Mouse (Mus musculus) megakaryocyte-erythroid progenitor cell, adult 5-6 weeks (primary cell): ENCODE data around the gene Gdpd1. TPM values are rescaled to one million over a fixed set of nuclear protein-coding genes. Genes with fewer than 3 reads are reported as not detected.
"Not testable (repeated sequence)": the region's sequence is repeated elsewhere in the genome, so short reads cannot be mapped to it uniquely, and the experiment has no call there.

ENCODE experiments used
- ATAC-seq: replicated peaks from 2 replicates; pipeline ENCODE4 v1.8.0; 2016; ENCODE audit warnings: mild to moderate bottlenecking, inconsistent platforms; ENCODE audit not compliant: severe bottlenecking, poor library complexity, low FRiP score, low TSS enrichment
- total RNA-seq, 2 experiments: library from RNA; stranded (forward) in 1 of 2; stranded (reverse) in 1 of 2; fragments of 200-1000, 215-1000 nt in 1 of 2; fragments of >200 nt in 1 of 2; fragmentation: Nextera tagmentation in 1 of 2; gene quantifications; 2 replicates each; pipeline ENCODE4 v1.2.3; 2014 to 2017

The Gdpd1 gene
- total RNA-seq, 2 experiments from 2014 or later, result 4.6 to 7.4 TPM

DNA sequence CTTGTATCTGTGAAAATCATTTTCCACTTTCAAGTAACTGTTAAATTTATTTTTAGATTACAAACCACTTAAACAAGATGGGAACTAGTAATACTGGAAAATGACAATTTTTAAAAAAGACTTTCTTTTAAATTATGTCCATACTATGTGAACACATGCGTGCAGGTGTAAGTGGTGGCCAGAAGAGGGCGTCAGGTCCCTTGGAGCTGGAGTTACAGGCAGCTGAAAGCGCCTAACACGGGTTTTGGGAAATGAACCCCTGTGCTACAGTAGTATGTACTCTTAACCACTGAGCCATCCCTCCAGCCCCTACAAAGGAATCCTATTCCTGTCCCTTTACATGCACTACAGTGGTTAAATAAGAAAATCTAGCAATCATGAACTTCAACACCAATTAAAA is 37.7 kb downstream of the Gdpd1 start:
- 0 out of 2 replicates have a peak, but pooled peaks have one; percentile 41 for ATAC-seq

DNA sequence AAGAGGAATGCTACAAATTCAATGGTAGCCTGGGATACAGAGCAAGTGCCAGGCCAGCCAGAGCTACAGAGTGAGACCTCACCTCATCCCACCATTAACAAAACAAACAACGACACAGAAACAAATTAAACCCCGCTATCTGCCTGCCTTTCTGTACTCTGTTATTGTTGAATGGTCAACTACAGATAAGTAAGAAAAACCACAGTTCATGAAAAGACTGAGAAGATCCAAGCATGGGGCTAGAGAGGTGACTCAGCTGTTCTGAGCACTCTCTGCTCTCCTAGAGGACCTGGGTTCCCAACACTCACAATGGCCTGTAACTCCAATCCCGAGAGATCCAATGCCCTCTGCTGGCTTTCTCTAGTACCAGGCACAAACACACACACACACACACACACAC is 45.6 kb downstream of the Gdpd1 start:
- 0 out of 2 replicates have a peak, but pooled peaks have one; percentile 29 for ATAC-seq

DNA sequence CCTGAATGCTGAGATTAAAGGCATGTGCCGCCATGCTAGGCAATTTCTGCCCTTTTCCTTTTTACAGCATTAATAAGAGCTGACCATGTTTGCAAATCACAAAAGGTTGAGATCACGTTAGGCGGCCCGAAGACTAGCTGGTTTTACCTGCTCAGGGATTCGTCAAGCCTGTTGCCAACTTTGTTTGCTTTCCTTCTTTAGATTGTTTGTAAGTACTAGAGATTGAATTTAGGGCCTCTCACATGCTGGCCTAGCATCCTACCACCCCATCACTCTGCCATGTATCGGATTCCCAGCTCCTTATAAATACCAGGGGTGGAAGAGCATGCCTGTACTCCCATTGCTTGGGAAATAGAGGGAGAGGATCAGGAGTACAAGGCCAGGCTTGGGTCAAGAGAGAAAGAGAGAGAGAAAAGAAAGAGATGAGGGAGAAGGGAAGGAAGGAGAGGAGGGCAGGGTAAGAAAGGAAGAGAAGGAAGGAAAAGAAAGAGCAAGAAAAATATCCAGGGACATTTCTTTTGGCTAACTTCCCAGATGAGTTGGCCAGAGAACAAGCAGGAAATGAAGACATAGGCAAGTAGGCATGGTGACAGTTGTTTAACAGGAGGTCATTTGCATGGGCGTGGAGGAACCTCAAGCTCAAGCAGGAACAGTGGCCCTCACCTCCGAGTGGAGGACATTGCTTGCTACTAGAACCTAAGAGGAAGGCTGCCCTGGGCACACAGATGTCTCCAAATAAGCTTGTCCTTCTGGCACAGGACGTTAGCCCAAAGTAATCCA is 47.6 kb downstream of the Gdpd1 start:
- ATAC-seq, result no peak

DNA sequence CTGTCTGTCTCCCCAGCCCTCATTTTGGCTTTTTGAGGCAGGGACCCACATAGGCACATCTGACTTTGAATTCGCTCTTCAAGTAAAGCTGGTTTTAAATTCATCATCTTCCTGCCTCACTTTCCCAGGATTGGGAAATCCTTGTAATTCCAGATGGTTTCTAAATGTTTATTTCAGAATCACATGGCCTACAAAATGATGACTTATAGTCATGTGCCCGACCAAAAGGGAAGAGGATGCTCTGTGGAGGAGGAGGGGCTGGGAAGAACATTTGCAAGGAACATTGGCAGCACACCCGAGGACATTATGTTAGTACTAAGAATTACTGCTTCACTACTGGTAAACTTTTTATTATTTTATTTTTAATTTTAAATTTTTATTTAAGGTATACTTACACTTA is 48.5 kb downstream of the Gdpd1 start:
- no peak for ATAC-seq

DNA sequence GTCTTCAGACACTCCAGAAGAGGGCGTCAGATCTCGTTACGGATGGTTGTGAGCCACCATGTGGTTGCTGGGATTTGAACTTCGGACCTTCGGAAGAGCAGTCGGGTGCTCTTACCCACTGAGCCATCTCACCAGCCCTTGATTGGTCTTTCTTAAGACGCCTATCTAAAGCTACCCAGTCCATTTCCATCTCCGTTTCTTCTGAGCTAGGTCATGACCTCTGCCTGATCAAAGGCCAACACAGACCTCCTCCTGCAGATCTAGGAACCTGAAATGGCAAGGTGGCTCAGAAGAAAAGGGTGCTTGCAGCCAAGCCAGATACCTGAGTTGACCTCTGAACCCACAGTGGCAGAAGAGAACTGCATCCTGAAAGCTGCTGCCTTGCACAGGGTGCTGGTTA is 50.6 kb downstream of the Gdpd1 start:
- not testable (repeated sequence) for ATAC-seq

DNA sequence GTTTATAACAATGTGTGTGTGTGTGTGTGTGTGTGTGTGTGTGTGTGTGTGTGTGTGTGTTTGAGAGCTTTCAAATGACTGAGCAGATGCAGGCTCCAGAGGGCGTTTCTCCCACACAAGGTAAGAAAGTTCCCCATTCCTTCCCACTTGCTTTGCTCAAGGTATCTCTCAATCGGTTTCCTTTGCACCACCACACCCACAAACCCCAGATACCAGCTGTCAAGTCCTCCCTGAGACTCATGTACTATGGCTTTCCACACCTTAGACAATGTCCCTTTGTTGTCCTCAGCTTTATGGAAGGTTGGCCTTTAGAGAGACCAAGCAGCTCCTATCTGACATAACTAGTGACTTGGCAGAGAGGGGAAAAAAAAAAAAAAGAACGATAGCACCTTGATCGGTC is 51.1 kb downstream of the Gdpd1 start:
- ATAC-seq, result no peak

DNA sequence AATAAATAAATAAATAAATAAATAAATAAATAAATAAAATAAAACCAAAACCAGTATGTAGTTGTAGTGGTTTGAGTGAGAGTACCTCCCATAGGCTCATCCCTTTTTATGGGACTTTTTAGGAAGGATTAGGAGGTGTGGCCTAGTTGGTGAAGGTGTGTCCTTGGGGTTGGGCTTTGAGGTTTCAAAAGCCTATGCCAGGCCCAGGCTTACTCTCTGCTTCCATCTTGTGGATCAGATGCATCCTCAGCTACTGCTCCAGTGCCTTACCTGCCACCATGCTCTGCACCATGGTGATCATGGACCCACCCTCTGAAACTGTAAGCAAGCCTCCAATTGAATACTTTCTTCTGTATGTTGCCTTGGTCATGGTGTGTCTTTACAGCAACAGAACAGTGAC is 52.3 kb downstream of the Gdpd1 start:
- ATAC-seq, result no peak

DNA sequence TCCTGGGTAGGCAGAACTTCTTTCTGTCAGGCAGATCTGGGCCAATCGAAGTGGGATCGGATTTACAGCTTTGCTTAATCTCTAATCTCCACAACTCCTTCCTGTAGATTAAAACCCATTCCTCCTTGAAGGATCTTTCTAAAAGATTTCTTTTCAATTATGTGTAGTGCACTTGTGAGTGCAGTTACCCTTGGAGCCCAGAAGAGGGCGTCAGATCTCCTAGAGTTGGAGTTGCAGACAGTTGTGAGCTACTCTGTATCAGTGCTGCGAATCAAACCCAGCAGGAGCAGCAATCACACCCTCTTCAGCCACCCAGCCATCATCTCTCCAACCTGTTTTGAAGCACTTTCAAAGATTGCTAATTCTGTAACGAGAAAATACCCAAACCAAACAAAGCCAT is 53.4 kb downstream of the Gdpd1 start:
- no peak for ATAC-seq

DNA sequence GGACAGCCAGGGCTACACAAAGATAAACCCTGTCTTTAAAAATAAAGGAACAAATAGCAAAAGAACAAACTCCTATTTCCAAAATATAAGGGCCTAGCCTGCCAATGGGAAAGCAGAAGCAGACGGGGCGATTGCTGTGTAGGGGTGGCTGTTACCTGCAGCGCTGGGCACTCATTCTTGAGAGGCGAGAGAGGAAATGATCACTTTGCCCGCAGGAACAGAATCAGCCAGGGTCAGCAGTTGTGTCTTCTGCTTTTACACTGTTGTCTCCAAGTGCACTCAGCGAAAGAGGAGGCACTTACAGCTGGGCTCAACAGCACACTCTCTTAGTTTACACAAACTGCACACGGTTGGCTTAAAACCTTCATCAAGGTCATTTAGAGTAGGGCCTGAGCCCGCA is 54.4 kb downstream of the Gdpd1 start:
- ATAC-seq, result no peak

DNA sequence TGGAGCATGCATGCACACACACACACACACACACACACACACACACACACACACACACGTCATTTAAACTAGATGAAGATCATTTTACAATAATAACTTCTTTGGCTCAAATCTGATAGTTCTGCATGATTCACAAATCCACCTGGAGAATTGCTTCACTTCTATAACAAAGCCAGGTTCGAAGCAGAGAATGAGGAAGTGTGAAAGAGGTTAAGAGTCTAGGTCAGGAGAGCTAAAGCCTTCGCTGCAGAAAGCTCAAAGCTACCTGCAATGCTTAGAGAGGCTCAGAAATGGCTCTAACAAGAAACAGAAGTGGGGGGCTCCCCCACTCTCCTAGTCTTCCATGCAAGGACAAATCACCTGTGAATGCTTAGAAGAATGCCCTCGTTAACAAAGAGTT is 55.8 kb downstream of the Gdpd1 start:
- no peak for ATAC-seq

DNA sequence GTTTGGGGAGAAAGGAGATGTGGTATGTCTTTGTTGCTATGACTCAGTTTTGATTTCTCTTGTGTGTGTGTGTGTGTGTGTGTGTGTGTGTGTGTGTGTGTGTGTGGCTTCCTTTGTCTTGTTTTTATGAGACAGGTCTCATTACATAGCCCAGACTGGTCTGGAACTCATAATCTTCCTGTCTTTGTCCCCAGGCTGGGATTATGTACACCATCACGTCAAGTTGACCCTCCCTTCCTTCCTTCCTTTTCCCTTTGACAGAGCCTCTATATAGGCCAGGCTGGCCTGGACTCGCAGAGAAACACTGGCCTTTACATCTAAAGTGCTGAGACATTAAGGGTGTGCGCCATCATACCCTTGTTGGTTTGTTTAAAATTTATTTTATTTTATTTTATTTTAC is 58.2 kb downstream of the Gdpd1 start:
- ATAC-seq, result no peak

DNA sequence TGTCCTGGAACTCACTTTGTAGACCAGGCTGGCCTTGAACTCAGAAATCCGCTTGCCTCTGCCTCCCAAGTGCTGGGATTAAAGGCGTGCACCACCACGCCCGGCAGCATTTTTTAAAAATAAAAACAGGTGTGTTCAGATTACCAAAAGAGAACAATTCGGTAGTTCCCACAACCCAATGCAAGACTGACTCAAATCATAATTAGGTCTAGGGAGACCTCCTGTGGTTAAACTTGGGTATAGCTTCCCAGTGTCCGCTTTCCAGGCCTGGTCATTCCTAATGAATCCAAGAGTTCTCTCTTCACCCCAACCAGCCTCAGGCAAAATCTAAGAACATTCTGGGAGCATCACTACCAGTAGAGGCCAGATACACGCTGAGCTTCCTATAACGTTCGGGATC is 63.4 kb downstream of the Gdpd1 start:
- peak; percentile 67 for ATAC-seq

DNA sequence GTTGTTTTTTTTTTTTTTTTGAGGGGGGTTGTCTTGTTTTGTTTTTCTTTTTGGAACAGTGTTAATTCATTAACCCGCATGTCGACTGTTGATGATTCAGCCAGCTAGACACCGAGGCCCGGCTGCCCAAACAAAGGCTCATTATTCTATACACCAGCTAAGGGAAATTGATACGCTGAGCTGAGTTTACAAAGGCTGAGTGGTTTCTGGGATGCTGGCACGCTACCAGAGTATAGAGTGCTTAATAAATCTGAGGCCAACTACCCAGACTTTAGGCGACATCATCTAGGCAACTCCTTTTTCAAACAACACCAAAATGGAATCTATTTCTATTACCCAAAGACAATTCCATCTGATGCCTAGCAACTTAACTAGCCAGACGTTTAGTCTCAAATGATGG is 66.5 kb downstream of the Gdpd1 start:
- no peak for ATAC-seq

DNA sequence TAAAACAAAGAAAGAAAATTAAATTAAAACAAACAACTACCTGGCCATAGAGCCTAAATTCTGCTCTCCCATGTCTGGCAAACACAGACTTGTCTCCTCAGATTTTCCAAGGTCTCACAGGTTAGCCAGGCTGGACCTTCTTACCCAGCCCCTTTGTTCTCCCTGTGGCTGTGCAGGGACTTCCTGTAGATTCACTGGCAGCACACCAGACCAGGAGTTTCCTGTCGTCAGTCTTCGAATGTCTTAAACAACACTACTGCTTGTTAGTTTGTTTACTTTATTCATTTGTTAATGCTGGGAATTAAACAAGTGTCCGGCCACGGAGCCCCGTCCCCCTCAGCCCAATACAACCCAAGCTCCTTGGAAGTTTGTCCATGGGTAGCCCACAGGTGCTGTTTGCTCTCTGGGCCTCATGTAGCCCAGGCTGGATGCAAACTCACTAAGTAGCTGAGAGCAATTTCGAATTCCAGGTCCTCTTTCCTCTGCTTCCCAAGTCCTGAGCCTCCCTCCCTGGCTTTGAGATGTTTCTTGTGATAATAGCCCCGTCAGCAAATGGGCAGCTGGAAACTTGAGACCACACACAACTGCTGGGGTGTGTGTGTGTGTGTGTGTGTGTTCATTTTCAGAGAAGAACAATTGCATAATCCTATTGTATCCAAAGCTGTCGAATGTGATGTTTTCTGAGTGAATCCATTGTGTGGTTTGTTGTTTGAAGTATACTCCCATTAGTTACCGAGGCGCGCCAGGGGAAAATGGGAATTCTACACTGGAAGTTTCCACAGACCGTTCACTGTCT is 68.7 kb downstream of the Gdpd1 start:
- no peak for ATAC-seq

DNA sequence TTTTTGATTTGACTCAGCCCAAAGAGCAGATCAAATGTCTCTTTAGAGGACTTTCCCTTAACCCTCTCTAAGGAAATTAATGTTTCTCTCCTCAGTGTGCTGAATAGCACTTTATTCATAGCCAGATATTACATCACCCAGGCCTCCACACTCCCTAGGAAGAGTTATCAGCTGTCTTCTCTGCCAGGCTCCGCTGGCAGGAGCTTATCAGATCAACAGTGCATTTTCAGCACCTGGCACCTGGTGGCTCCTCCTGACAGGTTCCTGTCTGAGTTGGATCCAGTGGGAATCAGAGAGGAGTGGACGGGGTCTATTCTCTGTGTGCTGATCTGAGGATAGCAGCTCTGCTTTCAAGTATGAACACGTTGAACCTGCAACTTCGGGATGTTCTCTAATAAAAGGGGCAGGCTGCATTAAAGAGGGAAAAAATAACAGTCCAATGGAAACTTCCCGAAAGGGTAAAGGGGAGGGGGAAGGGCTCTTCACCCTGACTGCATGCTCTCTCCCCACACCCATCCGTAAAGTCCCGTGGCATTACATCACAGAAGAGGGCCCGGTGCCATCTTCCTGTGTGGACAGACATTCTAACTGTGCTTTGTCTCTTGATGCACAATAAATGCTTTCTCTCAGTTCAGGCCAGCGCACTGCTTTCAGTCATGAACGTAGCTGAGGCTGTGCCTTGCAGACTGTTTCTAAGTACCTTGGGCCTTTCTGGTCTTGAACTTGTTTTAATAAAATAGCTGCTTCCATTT is 71.6 kb downstream of the Gdpd1 start:
- ATAC-seq, result peak; percentile 59; the same call in 1 of the 2 replicates

DNA sequence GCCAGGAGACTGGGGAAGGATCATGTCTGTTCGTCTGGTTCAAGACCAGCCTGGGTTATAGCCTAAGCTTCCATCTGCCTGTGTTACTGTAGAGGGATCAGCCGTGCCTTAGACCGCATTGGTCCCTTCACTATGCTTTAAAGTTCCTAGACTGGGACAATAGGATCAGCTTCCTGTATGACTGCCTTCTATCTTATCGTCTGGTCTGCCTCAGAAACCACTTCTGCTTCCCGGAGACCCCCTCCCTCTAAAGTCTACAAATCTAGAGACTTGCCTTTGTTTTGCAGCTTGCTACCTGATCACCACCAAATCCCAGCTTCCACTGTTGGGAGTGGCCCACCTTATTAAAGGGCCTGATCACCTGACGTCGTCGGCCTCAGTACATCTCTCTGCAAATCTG is 72.6 kb downstream of the Gdpd1 start:
- ATAC-seq, result no peak

DNA sequence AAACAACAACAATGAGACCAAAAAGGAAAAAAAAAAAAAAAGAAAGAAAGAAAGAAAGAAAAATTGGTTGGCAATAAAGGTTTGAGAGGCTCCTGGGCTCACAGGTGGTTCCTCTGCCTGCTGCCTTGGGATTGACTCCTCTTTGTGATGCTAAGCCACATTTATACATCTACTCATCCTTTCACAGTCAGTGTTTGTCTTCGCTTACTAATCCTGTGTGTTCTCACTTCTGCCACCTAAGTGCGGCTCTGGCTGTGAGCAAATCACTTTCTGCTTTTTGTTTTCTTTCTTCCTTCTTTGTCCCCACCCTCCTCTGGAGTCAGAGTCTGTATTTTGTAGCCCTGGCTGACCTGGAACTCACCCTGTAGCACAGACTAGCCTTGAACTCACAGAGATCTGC is 77.6 kb downstream of the Gdpd1 start:
- no peak for ATAC-seq

DNA sequence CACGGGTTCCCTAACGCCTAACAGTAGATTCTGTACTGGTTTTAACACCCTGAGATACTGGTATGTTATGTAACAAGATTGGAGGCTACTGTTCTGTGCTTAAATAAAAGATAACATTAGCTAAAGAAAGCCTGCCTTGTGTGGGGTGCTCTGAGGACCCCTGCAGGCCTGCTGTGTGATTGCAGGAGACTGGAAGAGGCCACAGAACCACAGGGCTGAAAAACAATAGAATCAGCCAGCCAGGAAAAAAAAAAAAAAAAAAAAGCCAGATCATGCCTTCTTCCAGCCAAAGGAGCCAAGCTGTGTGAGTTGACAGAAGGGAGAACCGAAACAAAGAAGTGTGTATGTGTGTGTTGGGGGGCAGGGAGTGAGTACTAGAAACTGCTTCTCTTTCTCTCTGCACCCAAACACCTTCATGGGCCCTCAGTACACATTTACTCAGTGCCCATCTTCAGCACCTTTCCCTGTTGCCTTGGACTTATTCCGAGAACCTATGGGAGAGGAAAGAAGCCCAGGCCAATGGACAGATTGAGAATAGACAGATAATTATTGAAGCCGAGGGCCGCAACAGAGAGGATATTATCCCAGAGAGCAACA is 78.1 kb downstream of the Gdpd1 start:
- peak; percentile 79 for ATAC-seq

DNA sequence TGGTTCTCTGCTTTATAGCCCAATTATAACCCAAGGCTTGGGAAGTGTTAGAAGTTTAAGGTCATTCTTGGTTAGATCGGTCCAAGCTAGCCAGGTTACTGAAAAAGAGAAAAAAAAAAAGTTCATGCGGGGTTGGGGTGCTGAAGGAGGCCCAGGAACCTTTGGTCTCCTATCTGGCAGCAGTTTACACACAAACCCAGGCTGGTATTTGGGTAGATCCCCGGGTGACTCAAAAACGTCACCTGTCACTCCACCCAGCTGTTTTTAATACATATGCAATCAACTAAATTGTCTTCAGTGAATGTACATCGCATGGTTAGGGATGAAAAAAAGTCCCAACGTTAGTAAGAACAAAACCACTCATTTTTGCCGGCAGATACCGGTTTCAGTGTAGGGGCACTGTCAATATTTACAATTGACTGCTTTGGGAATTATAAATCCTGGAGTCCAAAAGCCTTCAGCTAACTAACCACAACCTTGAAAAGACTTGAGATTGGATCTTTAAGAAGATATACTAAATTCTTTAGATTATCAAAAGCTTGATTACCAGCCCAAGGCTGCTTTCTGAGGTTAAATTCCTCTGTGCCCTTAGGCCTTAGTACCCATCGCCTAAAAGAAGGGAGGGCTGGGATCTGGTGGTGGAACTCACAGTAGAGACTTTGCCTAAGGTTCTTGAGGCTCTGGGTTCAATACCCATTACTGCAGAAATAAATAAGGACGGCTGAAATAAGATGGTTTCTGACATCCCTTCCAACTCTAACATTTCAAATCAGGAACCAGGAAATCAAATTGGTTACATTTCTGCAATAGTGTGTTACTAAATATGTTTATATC is 78.9 kb downstream of the Gdpd1 start:
- no peak for ATAC-seq
